Mouse (Mus musculus) lung, adult 18-20 months (tissue): ENCODE results near the gene Aym1.
A peak's percentile ranks its signal among the peaks of the same experiment; 100 is the strongest.
"Not testable (repeated sequence)": the region's sequence is repeated elsewhere in the genome, so short reads cannot be mapped to it uniquely, and the experiment has no call there.

ENCODE experiments used
- DNase-seq, 2 experiments: peaks; one replicate each; pipeline ENCODE4 v3.0.0; 2022; ENCODE audit warnings: mixed read lengths in 2 of 2

Aym1 gene

DNA sequence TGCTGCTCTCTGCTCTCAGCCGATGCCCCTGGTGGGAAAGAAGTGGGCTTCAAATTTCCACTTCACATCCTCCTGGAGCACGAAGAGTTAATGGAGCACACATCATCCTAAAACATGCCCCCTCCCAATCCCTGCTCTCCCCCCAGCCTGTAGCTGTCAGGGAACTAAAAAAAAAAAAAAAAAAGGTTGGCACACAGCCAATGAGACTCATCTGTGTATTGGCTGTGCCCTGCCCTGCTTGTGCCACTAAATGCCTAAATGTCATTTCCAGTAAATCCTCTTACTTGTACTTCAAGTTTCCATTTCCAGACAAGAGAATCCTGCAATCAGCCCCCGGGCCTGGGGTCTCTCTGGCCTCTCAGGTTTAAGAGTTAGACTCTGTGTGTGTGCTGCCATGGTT, 562 bp downstream of the Aym1 start:
- no peak for DNase-seq

DNA sequence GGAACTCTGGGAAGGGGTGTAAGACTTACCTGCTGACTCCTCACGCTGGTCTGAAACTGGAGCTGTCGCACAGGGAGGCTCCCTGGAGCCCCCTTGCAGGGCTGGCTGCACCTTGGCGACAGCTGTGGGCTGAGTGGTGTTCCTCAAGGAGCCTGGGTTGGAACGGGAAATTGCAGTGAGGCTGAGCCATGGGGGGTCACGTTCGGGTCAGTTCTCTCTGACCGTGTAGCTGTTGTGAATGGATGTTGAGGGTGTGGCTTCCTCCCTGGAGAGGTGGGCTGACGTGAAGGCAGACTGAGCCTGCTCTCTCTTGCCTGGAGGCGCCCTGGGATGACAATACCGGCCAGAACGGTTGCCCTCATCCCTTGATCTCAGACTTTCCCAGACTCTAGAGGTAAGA, 1.7 kb downstream of the Aym1 start:
- no peak for DNase-seq

DNA sequence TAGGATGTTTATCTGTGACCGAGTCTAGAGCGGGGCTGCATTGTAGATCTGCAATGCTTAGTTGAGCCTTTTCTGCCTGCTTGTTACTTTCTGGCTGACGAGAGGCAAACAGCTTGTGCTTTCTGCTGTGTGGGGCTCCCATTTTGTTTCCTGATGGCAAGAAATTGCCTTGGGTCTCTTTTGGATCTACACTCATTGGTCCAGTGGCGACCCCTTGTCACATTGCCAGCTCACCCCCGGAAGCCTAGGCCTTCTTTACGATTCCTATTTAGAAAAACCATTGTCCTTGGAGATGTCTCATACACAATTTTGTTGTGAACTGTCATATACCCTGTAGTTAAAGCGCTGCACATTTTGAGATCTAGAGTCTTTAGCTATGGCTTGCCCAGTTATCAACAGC, 4.2 kb downstream of the Aym1 start:
- no peak for DNase-seq

DNA sequence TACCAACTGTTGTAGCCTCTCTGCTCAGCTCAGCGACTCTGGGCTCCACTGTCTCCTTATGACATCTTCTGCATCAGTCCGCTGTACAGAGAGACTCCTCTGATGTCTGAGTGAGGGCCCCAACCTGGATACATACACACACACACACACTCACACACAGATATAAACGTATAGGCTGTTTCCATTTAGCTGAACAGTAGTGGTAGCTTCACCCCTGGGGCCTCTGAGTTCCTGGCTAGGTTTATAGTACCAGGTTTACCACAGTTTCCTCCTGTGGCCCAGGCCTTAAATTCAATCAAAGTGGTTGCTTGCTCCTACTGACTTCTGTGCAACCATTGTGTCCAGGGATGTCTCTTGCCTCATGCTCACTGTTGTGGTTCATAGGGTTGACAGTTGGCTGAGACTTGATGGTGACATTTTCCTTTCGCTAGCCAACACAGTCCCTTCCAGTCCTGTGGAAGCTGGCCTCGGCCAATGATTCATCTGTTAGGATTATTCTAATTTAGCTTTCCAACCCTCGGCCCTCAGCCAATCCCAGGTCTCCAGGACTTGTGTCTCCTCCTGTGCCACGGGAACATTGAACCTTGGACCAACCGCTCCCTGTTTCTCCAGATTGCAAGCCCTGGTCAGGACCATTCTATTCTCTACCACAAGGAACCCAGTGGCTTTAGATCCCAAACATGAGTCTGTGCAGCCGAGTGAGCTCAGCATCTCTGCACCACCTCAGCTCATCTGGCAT, 5.3 kb downstream of the Aym1 start:
- DNase-seq, result no peak

DNA sequence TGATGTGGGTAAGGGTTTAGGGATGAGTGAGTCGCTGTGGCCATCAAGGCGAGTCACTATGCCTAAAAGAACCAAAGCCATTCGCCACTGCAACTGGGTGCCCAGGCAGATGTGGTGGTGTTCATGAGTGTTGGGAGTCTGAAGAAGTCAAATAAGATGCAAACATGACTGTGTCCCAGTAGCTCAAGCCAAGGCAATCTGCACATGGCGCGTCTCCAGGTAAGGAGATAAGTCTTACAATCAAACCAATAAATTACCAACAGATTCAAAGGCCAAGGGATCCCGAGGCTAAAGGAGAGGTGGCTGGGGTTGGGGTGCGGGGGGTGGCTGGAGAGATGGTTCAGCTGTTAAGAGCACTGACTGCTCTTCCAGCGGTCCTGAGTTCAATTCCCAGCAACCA, 6.1 kb downstream of the Aym1 start:
- no peak for DNase-seq

DNA sequence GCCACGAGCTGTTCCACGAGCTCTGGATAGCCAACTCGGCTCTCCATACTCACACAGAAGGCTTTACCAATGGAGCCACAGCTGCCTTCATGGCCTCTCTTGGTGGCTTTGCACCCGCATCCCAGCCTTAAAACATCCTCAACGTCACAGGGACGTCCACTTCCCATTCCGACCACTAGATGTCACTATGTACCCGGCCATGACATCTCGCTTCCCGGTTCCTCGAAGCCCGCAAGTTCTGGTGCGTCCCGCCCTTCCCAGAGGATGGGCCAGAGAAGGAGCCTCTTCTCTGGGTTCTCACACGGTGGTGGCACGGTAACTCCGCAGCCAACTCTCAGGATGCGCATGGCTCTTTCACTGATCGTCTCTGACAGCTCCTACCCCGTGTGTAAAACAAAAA, 8.8 kb downstream of the Aym1 start:
- DNase-seq, result peak; percentile 47 to 51

DNA sequence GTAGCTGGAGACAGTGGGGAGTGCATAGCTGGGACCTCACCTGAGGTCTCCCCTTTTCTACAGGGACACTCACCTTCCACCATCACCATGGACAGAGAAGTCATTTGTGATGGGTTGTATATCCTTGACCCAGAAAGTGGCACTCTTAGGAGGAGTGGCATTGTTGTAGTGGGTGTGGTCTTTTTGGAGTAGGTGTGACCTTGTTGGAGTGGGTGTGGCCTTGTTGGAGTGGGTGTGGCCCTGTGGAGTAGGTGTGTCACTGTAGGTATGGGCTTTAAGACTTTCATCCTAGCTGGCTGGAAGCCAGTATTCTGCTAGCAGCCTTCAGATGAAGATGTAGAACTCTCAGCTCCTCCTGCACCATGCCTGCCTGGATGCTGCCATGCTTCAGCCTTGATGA, 10.6 kb downstream of the Aym1 start:
- not testable (repeated sequence) for DNase-seq

DNA sequence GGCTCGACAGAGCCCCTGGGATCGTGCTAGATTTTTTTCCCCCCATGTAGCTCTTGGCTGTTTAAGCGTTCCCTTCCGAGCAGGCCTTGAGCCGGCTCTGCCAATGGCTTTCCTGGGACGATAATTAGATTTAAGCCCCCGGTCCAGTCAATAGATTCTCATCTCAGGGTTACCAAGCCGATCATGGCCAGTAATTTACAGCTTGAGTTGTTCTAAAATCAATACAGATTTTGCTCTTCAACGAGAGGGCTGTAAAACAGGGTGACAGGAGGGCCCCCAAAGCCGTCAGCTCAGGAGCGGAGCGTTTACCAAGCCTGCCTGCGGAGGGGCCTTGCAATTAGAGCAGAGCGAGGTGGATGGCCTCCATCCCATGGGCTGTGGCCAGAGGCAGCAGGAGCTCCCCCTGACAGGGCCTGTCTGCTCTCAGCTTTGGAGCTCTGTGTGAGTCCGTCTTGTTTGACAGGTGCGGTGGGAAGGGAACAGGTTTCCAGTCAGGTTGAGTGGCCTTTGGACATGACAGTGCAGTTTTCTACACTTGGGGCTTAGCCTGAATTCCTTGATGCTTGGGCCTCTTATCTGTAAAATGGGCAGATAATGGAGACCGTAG, 12.3 kb downstream of the Aym1 start:
- DNase-seq, result no peak

DNA sequence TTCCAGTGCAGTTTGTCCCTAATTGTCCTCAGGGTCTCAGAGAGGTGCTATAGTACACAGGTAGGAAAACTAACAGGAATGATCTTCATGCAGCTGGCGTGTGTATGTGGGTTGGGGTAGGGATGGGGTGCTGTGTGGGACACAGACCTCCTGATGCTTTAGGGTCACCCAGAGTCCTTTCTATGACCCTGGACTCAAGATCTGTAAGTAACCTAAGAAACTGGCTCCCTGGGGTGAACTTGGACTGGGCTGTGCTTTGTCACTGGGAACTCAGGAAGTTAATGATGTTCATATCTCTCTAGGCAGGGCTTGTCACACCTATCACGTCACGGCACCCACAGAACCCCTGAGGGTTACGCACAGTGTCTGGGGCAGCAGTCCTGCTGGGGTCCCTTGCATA, 15.4 kb downstream of the Aym1 start:
- DNase-seq, result no peak

DNA sequence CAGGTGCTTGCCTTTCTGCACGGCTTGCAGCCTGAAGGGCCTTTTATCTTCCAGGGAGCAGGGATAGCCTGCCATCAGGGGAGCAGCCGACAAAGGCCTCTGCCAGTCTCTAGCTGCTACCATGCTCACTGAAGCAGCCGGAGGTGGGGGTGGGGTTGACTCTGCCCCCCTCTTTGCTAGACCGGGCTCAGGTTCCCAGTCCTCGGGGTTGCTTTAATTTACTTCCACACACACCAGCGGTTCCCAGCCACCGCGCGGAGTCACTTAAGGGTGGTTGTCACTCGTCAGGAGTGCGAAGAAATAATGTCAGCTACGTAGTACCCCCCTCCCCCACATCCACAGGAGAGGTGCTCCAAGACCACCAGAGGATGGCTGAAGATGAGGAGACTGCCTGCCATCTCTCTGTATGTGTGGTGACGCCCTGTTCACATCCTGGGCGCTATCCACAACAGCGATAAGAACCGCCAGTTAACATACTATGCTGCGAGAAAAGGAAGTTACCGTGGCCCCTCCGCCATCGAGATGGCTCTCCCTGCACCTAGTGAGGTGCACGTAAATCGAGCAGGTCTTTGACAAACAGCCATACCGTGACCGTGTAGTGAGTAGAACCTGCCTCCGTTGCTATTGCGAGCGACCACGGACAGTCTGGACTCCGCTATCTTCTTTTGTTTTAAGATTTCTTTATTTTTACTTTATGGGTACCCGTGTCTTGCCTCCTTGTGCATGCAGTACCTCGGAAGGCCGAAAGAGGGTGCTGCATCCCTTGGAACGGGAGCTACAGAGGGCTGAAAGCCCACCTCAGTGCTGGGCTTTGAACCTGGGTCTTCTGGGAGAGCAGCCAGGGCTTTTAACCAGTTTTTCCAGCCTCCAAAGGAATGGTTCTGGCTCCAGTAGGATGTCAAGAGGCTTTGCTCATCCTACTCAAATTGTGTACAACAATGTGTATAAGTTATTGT, 16.2 kb downstream of the Aym1 start:
- DNase-seq, result no peak

DNA sequence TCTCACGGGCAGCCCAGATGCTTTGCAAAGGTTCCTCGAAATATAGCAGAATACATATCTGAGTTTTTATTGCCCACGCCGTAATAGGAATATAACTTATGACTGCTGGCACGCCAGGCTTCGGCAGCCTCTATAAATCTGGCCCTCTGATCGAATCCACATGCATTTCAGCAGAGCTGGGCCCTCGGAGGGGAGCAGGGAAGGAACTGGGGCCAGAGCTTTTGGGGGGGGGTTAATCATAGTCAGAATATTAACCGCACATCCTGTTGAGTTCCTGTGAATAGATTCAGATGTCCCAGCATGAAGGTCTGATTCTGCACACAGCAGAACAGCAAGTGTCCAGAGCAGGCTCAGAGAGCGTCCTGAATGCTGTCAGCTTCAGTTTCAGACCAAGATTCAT, 17.2 kb downstream of the Aym1 start:
- no peak for DNase-seq

DNA sequence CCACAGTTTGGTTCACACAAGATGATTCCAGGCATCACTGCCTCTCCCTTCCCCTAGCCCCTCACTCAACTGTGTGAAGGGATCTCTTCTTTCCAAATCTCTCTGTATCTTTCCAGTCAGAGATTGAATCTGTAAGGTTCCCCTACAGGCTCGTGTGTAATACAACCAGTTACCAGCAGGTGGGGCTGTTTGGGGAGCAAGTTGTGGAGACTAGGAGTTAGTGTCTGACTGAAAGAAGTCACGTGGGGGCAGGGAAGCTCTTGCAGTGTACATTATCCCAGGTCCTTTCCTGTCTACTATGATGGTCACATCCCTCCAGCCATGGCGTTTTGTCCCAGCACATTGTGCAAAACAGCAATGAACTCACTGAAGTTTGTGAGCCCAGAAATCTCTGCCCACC, 18.7 kb downstream of the Aym1 start:
- peak; percentile 12 to 35 for DNase-seq

DNA sequence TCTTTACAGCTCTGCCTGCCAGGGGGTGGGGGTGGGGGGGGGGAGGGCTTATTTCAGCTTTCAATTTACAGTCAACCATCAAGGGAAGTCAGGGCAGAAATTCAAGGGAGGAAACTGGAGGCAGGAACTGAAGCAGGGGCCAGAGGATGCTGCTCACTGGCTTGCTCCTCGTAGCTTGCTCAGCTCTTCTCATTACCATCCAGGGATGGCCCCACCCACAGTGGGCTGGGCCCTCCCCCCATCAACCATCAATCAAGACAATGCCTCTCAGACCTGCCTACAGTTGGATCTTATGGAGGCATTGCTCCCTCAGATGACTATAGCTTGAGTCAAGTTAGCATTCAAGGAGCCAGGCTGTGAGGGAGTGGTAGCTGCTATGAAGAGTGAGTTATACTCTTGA, 19.2 kb downstream of the Aym1 start:
- no peak for DNase-seq

DNA sequence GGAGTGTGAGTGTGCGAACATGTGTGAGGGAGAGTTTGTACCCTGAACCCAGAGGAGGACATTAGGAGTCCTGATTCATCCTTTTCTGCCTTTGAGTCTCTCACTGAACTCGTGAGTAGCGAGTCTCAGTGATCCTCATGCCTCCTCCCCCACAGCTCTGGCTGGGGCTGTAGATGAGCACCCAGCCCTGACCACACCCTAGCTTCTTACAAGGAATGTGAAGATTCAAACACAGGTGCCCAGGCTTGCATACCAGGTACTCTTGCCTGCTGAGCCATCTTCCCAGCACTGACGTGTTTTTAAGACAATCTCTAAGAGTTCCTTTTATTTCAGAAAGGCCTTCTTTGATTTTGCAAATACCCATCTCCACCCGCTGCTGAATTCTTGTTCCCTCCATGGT, 22.3 kb downstream of the Aym1 start:
- no peak for DNase-seq

DNA sequence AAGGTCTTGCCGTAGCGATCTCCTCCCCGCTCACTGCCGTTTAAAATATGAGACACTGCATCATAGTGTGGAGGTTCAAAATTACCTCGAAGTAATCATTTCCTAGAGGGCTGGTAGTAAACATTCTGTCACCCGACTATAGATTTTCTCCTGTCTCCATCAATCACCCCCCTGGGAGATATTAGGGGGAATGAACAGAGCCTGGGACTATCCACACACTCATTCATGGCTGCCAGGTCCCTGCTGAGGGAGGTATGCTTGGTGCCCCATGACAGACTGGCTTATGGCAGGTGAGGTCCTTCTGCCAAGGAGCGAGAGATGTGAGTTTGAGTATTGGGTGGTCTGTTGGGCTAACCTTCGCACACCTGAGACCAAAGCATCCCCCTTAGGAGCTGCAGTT, 23.5 kb downstream of the Aym1 start:
- DNase-seq, result no peak

DNA sequence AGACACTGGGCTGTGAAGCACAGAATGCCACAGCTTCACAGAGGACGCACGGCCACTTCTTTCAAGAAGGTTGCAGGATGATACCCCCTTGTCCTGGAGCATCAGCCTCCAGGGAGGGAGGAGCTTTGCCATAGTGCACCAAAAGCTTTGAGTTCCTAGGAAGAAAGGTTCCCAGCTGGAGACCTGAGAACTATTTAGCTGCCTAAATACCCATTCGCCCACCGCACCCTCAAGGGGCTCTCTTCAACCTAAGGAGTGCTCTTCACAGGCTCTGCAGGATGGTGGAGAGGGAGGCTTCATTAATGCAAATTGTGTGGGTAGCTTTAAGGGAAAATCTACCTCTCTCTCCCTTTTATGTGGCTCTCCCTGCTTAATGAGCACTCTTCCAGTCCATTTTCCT, 25.5 kb downstream of the Aym1 start:
- no peak for DNase-seq

DNA sequence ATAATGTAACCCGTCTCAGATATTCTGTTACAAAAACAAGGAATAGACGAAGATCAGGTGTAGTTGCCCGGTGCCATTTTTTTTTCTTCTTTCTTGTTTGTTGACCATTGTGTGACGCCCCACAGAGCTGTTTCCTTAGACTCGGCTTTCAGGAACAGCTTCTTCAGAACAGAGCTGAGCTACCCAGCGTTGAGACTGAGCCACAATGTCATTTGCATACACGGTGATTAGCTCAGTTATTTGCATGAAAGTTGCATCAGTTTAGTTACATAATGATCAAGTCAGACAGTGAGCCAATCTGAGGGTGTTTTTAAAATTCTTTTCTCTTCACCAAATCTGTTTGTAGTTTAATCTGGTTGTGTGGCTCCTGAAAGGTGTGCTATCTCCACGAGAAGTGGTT, 36.7 kb downstream of the Aym1 start:
- no peak for DNase-seq

DNA sequence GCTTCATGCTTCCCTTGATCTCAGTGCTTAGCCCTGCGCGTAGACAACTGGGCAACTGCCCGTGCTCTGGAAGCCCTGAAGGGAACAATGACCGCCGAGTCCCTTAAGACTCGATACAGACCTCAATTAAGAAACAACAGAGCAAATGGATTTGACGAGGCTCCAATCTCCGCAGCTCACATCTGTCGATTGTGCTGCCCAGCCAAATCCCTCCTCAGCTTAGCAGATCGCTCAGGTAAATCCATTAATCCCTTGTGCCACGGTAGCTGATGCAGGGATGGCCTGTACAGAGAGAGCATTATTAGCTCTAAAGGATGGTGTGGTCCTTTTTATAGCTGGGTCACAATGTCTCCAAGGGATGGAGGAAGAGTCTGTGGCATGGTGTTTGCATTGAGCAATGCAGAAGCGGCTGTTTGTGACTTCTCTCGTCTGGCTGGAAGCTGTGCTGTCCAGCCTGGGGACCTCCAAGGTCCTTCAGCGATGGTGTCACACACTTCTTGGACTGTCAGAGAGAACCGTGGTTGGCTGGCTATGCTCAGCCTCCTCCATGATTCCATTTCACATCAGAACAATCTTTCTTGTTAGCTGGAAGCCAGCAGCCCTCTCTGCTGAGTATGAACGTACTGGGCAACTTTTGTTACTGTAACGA, 39.3 kb downstream of the Aym1 start:
- no peak for DNase-seq

DNA sequence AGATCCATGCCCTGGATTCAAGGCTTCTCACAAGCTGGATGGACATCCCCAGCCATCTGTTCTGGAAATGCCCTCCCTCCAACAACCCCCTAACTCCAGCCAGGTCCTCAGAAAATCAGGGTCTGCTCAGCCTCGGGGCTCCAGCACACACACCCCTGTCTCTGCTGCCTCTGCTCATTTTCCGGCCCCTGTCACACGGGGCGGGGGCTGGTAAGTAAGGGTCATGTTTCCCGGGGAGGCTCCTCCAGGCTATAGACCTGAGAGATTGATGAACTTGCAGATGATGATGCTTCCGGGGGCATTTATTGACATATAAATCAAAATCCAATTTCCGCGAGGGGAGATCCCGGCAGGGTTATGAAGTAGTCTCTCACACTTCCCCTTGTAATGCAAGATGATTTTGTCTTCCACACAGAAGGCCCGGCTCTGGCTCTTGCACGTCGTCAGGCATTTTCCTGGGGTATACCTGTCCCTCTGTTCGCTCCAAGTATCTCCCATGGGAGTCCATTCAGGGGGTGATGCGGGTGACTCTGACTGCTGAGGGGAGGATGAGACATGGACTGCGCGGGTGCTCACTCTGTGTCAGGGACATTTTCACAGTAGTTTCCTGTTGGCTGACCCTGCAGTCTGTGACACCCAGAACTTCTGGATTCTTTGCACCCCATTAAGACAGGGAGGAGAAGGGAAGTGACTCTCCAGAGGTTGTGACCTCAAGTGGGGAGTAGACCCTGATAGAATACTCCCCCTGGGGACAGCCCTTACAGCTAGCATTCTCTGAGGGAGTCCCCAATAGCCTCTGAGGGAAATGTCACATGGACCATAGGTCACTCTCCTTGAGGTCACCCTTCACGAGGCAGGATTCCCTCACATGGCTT, 40.6 kb downstream of the Aym1 start:
- DNase-seq, result no peak

DNA sequence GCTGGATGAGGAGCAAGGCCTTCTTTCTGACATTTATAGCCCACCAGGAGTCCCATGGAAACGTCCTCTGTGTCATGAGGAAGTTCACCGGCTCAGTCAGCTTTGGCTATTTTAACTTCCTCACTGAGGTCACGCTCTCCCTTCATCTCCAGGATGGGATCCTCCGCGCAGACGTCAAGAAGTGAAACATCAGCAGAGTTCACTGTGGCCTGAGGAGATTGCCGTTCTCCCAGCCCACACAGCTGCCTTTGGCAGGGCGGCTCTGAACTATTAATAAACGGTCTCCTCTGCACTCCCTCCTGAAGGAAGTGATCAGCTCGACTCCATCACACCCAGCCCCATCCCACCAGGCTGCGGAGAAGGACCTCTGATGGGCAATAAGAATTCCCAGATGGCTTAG, 45.6 kb downstream of the Aym1 start:
- peak; percentile 2 to 4 for DNase-seq

DNA sequence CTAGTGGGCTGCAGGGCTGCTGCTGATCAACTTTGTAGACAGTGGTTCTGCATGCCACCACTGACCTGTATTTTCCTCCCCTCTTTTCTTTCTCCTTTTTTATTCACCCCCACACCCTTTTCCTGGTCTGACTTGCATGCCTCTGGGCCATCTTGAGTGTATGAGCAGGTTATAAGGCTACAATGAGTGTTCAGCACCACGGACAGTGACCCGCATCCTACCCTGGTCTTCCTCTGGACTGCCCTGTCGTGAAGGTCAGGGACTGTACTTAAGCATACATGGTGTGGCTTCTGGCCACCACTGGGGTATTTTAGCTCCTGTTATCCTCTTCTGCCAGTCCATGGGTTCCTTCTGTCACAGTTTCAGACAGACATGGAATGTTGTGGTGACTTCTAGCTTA, 50.3 kb downstream of the Aym1 start:
- DNase-seq, result no peak
